Mouse (Mus musculus) cerebellum, adult 9-10 months (tissue): ENCODE results near the gene Defb19.

Source experiments
- DNase-seq: peaks from one replicate; pipeline ENCODE4 v3.0.0; 2022

The Defb19 gene

GRCm38 (mm10) chr2:152580107-152580506 lies at the start of gene Defb19:
Defb19 (minus strand) TSS chr2:152580312.
- no peak for DNase-seq

DNA sequence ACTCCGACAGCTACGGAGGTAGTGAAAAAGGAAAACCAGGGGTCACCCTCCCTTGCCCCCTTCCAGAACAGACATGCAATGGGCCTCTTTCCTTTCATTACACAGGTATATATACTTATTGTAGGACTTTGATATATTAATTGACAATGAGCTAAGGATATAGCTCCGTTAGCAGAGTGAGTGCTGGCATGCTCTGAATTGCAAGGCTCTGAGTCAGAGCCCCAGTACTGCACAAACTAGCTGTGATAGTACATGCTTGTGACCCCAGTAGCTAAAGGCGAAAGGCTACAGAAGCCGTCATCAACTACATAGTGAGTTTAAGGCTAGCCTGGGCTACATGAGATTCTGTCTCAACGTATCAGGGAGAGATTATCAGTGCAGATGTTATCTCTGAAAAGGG lies 49.8 kb upstream of the Defb19 start:
- DNase-seq = no peak

- no peak for DNase-seq
Measured at GRCm38 (mm10) chr2:152629239-152629638, 49.1 kb upstream of the Defb19 start.

GRCm38 (mm10) chr2:152628066-152628465 lies 48.0 kb upstream of the Defb19 start:
- no peak for DNase-seq

DNA sequence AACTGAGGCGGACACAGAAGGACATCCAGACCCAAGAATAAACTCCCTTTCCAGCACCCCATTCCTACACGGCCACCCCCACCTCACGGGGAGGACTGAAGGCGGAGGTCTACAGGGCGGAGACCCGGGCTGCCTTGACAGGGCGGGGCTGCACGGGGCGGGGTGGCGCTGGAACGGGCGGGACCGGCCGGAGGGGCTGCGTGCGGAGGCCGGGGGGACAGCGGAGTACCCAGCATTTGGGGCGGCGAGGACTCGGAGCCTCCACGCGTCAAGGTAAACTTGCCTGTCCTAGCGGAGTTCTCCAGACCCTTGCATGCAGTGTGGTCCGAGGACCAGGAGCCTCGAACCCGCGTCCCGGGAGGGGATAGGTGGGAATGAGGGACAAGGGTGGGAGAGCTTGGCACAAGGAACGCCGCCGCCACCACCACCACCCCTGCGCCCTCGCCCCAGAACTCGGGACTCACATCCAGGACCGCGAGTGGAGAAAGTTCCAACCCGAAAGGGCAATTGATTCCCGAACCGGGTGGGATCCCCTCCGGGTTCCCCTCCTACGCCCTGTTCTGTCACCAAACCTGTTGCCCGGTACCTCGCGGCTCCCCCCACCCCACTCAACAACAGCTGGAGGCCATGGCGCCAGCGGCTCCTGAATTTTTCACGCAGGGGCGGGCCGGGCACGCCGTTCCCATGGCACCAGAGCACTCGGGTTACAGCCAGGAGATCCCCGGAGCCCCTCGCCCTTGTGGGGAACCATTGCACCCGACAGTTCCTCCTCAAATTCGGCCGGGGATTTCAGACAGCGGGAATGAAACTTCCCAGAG lies 46.9 kb upstream of the Defb19 start, which contains the start of gene Rem1:
Gene Rem1 (plus strand): TSS at position 178 of the 818 bp plus-strand sequence.
- no peak for DNase-seq

GRCm38 (mm10) chr2:152625256-152625655 lies 45.1 kb upstream of the Defb19 start:
- DNase-seq = no peak

DNA sequence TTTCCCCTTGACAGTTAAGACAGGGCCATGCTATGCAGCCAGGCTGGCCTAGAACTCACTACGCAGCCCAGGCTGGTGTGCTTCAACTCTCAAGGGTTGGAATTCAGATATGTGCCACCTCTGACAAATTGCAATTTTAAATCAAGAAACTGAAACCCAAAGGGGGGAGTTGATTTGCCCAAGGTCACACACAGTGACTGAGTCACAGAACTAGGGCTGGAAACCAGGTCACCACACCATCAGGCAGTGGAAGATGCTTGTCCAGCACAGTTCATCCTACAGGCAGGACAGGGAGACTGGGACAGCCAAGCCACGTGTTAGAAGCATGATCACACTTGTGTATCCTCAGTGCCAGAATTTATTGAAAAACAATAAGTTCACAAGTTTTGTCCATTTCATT lies 44.5 kb upstream of the Defb19 start:
- DNase-seq = no peak

DNA sequence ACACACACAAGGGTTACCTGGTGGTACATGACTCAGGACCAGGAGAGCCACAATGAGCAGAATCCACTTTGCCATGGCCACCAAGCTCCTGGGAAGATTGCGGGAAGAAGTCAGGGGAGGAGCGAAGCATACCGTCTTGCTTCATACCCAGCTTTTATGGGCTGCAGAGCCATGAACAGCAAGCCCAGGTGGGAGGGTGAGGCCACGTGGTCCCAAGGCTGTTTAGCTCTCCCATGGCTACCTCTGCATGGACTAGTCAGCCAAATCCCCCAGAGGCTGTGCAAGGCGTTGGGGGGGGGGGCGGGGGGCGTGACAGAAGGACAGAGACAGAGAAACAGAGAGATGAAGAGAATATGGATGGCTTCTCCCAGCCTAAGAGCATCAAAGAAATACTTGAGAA lies 42.8 kb upstream of the Defb19 start, which contains the start of gene Defb25:
Gene Defb25 (minus strand): TSS at position 101 of the 400 bp plus-strand sequence.
- DNase-seq = no peak

DNA sequence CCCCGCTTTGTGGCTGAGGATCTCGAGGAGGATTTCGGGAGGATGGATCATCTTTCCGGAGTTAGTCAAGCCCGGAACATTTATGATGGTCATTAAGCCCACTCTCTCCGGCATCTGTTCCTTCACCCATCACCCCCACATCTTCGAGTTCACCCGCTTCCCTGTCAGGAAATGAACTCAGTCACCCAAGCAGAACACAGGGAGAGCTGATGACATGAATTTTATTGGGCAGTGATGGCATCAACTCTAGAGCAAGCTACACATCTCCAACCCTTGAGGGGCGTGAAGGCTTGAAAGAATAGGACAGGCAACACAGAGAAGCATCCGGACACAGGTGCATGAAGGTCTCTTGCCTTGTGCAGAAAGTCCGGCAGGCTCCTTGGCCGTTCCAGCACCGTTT lies 42.0 kb upstream of the Defb19 start:
- DNase-seq = no peak

DNA sequence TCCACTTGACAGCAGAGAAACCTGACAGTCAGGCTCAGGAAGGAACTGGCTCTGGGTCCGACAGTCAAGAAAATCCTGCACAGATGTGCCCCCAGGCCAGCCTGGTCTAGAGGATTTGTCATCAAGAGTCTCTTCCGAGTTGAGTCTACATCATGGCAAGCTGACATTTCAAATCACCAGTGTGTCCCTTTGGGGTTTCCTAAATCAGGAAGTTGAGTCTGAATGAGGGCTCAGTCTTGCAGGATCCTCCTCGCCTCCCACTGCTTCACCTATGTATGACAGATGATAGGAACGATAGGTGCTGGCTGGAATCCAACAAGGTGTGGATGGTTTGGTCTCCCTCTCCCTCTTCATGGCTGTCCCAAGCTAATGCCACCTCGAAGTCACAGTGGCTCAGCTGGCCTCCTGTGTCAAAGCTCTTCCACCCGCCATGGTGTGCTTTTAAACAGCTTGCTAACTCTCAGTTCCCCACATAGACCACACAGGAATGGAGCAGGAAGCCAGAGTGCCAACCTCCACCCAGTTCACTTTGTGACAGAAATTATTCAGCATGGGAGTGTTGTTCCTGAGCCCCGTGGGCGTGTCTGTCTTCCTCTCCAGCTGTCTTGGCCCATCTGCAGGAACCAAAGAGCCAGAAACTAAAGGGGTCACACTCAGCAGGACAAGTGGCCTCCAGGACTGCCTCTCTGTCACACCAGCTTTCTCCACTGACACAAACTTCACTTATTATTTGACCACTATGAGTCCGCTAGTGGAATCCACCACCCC lies 40.4 kb upstream of the Defb19 start:
- no peak for DNase-seq

GRCm38 (mm10) chr2:152617374-152617773 lies 37.3 kb upstream of the Defb19 start:
- no peak for DNase-seq

- DNase-seq = no peak
Measured at GRCm38 (mm10) chr2:152616470-152616869, 36.4 kb upstream of the Defb19 start.

- peak; percentile 37 for DNase-seq
Measured at GRCm38 (mm10) chr2:152615563-152615962, 35.5 kb upstream of the Defb19 start.

GRCm38 (mm10) chr2:152612193-152612592 lies 32.1 kb upstream of the Defb19 start:
- DNase-seq = no peak

- DNase-seq = no peak
Measured at GRCm38 (mm10) chr2:152608719-152609118, 28.6 kb upstream of the Defb19 start.

- no peak for DNase-seq
Measured at GRCm38 (mm10) chr2:152607746-152608145, 27.6 kb upstream of the Defb19 start.

DNA sequence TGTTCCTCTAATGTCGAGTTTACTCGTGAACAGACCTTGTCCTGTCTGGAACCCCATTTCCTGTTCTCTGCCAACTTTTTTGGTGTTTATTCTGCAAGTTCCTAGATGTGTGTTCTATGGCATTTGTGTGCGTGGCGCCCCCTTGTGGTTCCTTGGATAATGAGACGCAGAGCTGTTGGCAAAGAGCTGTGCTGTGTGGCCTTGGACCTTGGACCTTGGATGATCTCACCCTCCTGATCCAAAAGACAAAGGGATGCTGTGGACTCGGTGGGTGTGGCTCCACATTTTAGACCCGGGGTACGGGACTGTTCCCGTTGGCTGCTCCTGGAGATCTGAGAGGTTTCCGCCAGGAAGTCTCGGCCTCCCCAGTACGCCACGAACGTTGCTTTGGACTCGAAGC lies 23.9 kb upstream of the Defb19 start, which contains the start of gene Defb36:
Gene Defb36 (plus strand): TSS at position 271 of the 400 bp plus-strand sequence.
- peak; percentile 14 for DNase-seq

DNA sequence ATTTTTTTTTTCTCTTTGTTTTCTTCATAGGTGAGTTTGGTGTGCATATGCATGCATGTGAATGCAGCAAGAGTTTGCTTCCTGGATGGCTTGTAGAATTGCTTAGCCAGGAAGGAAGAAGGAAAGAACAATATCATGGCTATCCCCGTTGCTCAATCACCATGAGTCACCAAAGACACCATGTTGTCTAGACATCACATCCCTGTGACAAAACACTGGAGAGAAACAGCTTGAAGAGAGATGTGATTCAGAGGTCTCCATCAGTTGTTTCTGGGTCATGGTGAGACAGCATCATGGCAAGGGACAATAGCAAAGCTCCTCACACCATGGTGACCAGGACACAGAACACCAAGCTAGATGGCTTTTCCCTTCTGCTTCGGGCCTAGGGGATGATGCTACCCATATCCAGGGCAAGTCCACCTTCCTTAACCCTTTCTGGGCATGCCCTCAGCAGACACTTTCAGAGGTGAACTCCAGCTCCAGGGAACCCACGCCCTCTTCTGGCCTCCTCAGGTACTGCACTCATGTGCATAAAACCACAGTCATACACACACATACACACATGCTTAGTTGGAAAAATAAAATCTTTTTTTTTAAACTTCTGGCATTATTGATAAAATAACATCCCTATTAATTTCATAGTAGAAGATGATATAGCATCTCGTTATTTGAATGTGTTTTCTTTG lies 21.3 kb upstream of the Defb19 start:
- no peak for DNase-seq

DNA sequence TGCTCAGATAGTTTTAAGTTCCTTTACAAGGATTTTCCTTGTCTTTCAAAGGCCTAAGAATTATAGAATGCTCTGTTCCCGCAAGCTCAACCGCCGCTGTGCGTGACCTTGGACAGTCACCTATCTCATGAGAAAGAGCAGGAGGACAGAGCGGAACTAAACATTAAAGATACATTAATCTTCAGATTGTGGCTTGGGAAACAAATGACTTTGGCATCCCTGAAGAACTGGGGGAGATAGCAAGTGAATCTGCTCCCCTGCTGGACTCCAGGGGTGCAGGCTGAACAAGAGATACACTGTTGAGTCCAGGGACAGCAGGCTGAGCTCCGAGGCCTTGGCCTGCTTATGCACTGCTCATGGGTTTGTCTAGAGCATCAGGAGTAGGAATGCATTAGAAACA lies 20.0 kb upstream of the Defb19 start:
- no peak for DNase-seq

DNA sequence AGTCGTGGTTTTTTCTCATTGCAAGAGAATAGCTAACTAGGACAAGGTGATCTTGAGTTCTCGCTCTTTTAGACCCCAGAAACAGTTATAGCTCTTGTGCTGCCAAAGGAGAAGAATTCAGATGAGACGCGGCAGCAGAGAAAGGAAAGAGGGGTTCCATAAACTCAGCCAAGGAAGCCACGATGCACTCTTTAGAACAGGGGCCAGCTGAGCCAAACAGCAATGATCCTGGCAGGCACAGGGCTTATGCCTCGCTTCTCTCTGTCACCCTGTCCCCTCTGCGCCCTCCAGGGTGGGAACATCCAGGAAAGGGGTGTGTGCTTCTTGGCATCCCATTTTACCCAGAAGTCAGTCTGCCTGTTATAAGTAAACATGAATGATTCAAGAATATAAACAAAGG lies 19.2 kb upstream of the Defb19 start, which contains the start of gene Defb45:
Gene Defb45 (minus strand): TSS at position 101 of the 400 bp plus-strand sequence.
- no peak for DNase-seq

DNA sequence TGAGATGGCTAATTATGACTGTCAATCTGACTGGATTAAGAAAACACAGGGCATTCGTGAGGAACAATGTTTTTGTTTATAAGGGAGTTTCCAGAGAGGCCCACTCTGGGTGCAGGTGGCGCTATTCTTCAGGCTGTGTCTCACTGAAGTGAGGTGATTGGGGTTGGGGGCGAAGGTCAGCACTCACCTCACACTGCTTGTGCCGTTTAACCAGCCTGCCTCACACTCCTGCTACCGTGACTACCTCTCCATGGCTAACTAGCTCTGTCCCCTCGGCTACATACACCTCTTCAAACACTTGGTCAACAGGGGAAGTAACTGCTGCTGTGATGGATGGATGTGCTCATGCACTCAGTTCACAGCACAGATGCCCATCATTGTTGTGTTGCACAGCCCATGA lies 8.9 kb upstream of the Defb19 start:
- no peak for DNase-seq

DNA sequence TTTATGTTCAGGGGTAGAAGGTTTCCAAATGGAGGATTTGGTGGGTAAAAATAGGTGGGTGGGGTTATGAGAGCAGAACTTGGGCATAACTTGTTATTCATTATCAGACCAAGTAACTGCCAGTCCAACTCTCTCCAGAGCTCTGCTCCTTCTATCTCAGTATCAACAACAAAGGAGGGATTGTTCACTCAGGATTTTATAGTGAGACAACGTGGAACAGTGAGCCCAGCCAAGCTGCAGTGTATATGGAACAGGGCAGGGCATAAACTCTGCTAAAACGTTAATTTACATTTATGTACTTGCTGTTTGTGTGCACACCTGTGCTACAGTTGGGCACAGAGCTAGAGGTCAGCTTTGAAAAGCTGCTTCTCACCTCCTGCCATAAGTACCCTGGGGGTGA lies 8.3 kb upstream of the Defb19 start:
- DNase-seq = no peak

DNA sequence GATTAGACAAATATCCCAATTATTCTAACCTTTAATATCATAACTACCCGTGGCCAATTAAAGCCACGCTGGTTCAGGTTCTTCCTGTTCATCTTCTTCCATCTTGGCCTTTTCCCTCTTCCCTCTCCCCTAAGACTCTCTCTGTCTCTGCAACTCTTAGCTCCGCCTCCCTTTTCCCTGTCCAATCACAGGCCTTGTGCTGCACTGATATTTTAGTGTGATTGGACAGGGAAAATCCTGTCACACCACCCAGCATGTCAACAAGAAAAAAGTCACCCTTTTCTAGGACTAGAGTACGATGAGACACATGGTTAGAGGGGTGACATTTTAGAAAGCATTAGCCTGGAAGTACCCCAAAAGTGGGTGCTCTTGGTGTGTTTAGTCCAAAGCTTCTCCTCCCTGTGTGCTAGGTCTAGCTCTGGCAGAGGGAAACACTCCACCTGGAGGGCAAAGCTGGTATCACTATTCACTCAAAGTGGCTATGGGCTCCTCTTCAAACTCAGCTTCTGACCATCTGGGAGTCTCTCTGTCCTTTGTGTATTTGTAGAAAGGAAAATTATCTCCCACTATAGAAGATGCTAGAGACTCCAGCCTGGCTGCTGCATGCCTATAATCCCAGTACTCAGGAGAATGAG lies 6.9 kb upstream of the Defb19 start:
- DNase-seq = peak; percentile 2
